Mouse (Mus musculus): ENCODE results near the gene Fgf14. TPM values are rescaled to one million over a fixed set of nuclear protein-coding genes. Genes with fewer than 3 reads are reported as not detected.

Fgf14 gene
- polyA plus RNA-seq, 1 experiment from 2014 or later: 0.20 TPM

DNA sequence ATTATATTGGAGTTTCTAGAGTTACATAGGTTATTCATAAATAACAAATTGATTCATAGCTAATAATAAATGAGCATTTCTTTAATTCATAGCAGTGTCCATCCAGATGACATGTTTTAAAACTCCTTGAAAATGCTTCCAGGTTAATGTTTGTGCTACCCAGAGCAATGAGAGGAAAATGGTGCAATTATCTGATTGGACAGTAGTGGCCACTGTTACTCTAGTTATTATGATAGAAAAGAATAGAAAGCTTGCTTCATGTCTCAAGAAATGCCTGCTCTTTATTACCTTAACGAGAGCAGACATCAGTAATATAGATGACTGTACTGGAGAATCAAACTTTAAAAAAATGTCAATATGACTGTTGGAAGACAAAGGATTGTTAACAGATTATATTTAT is 454.5 kb downstream of the Fgf14 start:
- H3K27ac ChIP-seq (ENCODE audit: low read length): no peak overlapping the region
- H3K9me3 ChIP-seq (ENCODE audit: low read length): no peaks in the 10 kb centered on the region
- no peak overlapping the region for H3K4me2 ChIP-seq (replicated peaks; ENCODE audit: low read depth, low read length)
- H3K36me3 ChIP-seq (ENCODE audit: insufficient read depth, low read length): no peaks in the 10 kb centered on the region
- ATAC-seq (ENCODE audit: low FRiP score, low TSS enrichment): no peak
- H3K9ac ChIP-seq (replicated peaks; ENCODE audit: low read length): no peak overlapping the region
- no peaks in the 10 kb centered on the region for H3K27me3 ChIP-seq (ENCODE audit: insufficient read depth, low read length)
- H3K4me3 ChIP-seq (ENCODE audit: low read length): no peak overlapping the region
- WGBS: 42% methylated on average over 1 of the region's 1 CpGs
- H3K4me1 ChIP-seq (ENCODE audit: insufficient read depth, low read length): no peaks in the 10 kb centered on the region

DNA sequence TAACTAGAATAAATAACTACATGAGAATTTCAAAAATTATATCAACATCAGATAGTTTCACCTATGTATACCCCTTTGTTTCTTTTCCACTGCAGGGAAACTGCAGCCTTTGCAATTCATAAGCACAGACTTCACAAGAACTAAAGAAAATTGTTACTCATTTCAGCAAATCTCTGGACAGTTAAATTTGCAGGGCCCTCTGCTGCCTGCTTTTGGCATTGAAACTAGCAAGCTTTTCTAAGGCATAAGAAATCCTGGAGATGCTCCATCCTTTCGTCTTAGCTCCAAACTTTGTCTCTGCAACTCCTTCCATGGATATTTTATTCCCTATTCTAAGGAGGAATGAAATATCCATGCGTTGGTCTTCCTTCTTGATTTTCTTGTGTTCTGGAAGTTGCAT is 455.9 kb downstream of the Fgf14 start:
- WGBS: 70% methylated on average over 2 of the region's 2 CpGs
- Histone ChIP-seq H3K4me1 (ENCODE audit: insufficient read depth, low read length) (no peaks in the 10 kb centered on the region), H3K36me3 (ENCODE audit: insufficient read depth, low read length) (no peaks in the 10 kb centered on the region), H3K27ac (ENCODE audit: low read length) (no peak overlapping the region), H3K4me3 (ENCODE audit: low read length) (no peak overlapping the region), H3K9me3 (ENCODE audit: low read length) (no peaks in the 10 kb centered on the region), H3K4me2 (replicated peaks; ENCODE audit: low read depth, low read length) (no peak overlapping the region), H3K9ac (replicated peaks; ENCODE audit: low read length) (no peak overlapping the region), H3K27me3 (ENCODE audit: insufficient read depth, low read length) (no peaks in the 10 kb centered on the region)
- ATAC-seq (ENCODE audit: low FRiP score, low TSS enrichment): no peak

DNA sequence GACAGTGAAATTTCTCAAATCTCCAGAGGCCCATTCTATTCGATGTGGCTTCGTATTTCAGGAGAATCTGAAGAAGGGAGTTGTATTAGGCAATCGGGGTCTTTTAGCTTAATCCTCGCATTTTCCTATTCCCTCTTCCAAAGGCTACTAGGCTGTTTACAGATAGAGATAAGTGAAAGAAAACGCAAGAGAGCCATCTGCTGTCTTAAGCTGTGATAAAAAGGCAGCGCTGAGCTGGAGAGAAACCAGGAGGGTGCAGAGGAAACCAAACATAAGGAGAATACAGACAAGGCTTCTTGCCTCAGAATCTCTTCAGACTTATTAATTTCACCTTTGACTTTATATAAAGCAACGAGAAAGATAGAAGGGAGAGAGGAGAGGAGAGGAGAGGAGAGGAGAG is 481.1 kb downstream of the Fgf14 start:
- H3K9me3 ChIP-seq (ENCODE audit: low read length): no peaks in the 10 kb centered on the region
- no peak for ATAC-seq (ENCODE audit: low FRiP score, low TSS enrichment)
- no peaks in the 10 kb centered on the region for H3K36me3 ChIP-seq (ENCODE audit: insufficient read depth, low read length)
- H3K27me3 ChIP-seq (ENCODE audit: insufficient read depth, low read length): peaks cover 30% of the 10 kb centered on the region
- H3K4me3 ChIP-seq (ENCODE audit: low read length): no peak overlapping the region
- H3K27ac ChIP-seq (ENCODE audit: low read length): no peak overlapping the region
- no peak overlapping the region for H3K4me2 ChIP-seq (replicated peaks; ENCODE audit: low read depth, low read length)
- H3K9ac ChIP-seq (replicated peaks; ENCODE audit: low read length): no peak overlapping the region
- 20% methylated on average over 7 of the region's 7 CpGs for WGBS
- peaks cover 2% of the 10 kb centered on the region; the same call in 1 of the 2 replicates for H3K4me1 ChIP-seq (ENCODE audit: insufficient read depth, low read length)

DNA sequence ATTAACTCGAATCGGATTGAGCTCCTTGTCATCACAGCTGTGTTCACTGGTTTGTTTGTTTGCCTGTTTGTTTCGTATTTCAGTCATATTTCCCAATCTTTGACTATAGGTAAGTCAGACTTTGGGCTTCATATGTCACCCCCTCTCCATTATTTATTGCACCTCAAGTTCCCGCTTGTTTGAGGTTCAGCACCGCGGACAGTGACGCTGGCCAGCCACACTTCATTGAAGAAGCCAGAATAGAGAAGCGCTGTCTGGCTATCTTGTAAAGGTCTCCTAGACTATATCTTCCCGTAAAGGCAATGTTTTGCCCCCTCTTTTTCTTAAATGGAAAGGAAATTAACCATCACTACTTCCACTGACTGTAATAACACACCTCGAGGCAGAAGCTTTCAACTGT is 481.6 kb downstream of the Fgf14 start:
- H3K4me1 ChIP-seq (ENCODE audit: insufficient read depth, low read length): peaks cover 2% of the 10 kb centered on the region; the same call in 1 of the 2 replicates
- H3K27ac ChIP-seq (ENCODE audit: low read length): no peak overlapping the region
- H3K9ac ChIP-seq (replicated peaks; ENCODE audit: low read length): no peak overlapping the region
- no peaks in the 10 kb centered on the region for H3K36me3 ChIP-seq (ENCODE audit: insufficient read depth, low read length)
- no peak overlapping the region for H3K4me3 ChIP-seq (ENCODE audit: low read length)
- ATAC-seq (ENCODE audit: low FRiP score, low TSS enrichment): no peak
- 26% methylated on average over 10 of the region's 10 CpGs for WGBS
- no peaks in the 10 kb centered on the region for H3K9me3 ChIP-seq (ENCODE audit: low read length)
- H3K4me2 ChIP-seq (replicated peaks; ENCODE audit: low read depth, low read length): no peak overlapping the region
- H3K27me3 ChIP-seq (ENCODE audit: insufficient read depth, low read length): peaks cover 30% of the 10 kb centered on the region

DNA sequence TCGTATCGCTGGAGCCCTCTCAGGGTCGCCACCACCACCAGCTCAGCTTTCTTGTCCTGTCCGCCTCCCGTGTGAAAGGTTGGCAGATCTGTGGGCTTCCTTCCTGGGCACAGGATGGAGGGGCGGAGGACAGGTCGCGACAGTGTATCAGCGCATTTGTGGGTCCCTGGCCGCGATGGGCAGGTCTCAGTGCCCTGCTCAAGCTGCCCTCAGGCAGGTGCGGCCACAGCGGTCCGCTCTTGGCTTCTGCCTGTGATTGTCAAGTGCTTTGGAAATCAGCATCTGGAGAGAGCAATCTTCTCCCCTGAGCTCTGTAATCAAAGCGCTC is 484.1 kb downstream of the Fgf14 start:
- no peaks in the 10 kb centered on the region for H3K9me3 ChIP-seq (ENCODE audit: low read length)
- peak overlapping the region; percentile 49 for H3K4me2 ChIP-seq (replicated peaks; ENCODE audit: low read depth, low read length)
- H3K4me3 ChIP-seq (ENCODE audit: low read length): peak overlapping the region; percentile 31
- no peaks in the 10 kb centered on the region for H3K36me3 ChIP-seq (ENCODE audit: insufficient read depth, low read length)
- no peak overlapping the region for H3K9ac ChIP-seq (replicated peaks; ENCODE audit: low read length)
- H3K4me1 ChIP-seq (ENCODE audit: insufficient read depth, low read length): peaks cover 2% of the 10 kb centered on the region; the same call in 1 of the 2 replicates
- no peak for ATAC-seq (ENCODE audit: low FRiP score, low TSS enrichment)
- no peak overlapping the region for H3K27ac ChIP-seq (ENCODE audit: low read length)
- 6% methylated on average over 14 of the region's 15 CpGs for WGBS
- peaks cover 33% of the 10 kb centered on the region for H3K27me3 ChIP-seq (ENCODE audit: insufficient read depth, low read length)

DNA sequence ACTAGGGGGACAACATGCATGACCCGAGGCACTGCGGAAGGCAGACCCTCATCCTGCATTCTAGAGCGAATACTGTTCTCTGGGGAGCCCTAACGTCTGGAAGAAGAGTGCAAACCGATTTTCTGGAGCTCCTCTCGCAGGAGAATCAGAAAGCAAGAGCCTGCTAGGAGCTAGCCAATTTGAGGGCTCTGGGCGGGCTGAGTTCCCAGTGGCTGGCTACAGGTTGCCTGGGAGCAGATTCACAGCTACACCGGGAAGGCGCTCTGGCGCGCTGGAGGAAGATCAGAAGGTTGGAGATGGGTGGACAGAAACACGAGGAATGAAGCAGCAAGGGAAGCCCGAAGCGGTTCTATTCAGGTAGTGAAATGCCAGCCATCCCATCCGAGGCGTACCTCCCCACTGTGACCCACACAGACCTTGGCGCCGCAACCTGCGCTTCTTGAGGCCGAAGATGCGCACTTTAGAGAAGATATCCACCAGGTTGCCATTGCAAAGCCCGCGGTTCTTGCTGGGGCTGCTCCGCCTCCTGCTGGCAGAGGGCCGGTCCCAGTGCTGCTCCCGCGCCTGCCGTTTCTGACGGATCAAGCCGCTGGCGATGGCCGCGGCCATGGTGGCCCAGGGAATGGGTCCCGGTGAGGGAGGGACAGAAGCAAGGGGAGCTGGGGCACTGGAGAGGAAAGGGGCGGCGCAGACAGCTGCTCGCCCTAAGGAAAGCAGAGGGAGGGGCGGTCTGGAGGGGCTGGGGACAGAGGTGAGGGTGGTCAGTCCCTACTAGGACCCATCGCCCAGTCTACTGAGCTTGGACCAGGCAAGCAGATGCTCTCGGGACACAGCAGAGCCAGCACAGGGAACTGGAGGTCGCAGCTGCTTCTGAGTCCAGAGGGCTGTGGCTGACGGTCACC is 484.8 kb downstream of the Fgf14 start:
- 1% methylated on average over 37 of the region's 42 CpGs for WGBS
- Histone ChIP-seq H3K4me1 (ENCODE audit: insufficient read depth, low read length) (peaks cover 2% of the 10 kb centered on the region; the same call in 1 of the 2 replicates), H3K9ac (replicated peaks; ENCODE audit: low read length) (no peak overlapping the region), H3K9me3 (ENCODE audit: low read length) (no peaks in the 10 kb centered on the region), H3K27ac (ENCODE audit: low read length) (no peak overlapping the region), H3K4me2 (replicated peaks; ENCODE audit: low read depth, low read length) (peak overlapping the region; percentile 49), H3K4me3 (ENCODE audit: low read length) (peak overlapping the region; percentile 31), H3K27me3 (ENCODE audit: insufficient read depth, low read length) (peaks cover 33% of the 10 kb centered on the region), H3K36me3 (ENCODE audit: insufficient read depth, low read length) (no peaks in the 10 kb centered on the region)
- peak; percentile 51 for ATAC-seq (ENCODE audit: low FRiP score, low TSS enrichment)

DNA sequence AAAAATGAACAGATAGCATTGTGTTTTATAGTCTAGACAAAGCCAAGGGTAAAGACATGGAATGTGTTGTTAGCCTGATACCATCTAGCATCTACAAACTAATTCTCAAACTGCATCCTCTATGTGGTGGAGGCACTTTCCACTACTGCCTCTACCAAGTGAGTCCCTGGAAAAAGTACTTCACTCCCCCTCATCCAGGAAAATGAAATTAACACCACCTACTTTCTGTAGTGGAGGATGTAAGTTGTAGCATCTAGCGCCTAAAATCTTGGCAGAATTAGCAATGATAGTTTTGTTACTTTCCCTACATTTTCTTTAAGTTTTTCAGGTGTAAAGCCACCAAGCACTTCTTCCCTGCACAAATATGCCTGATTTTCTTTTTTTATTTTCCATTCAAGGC is 496.7 kb downstream of the Fgf14 start:
- WGBS: 71% methylated on average over 1 of the region's 1 CpGs
- Histone ChIP-seq H3K4me1 (ENCODE audit: insufficient read depth, low read length) (no peaks in the 10 kb centered on the region), H3K27me3 (ENCODE audit: insufficient read depth, low read length) (no peaks in the 10 kb centered on the region), H3K36me3 (ENCODE audit: insufficient read depth, low read length) (no peaks in the 10 kb centered on the region), H3K27ac (ENCODE audit: low read length) (no peak overlapping the region), H3K4me3 (ENCODE audit: low read length) (no peak overlapping the region), H3K9me3 (ENCODE audit: low read length) (no peaks in the 10 kb centered on the region), H3K9ac (replicated peaks; ENCODE audit: low read length) (no peak overlapping the region), H3K4me2 (replicated peaks; ENCODE audit: low read depth, low read length) (no peak overlapping the region)
- no peak for ATAC-seq (ENCODE audit: low FRiP score, low TSS enrichment)

DNA sequence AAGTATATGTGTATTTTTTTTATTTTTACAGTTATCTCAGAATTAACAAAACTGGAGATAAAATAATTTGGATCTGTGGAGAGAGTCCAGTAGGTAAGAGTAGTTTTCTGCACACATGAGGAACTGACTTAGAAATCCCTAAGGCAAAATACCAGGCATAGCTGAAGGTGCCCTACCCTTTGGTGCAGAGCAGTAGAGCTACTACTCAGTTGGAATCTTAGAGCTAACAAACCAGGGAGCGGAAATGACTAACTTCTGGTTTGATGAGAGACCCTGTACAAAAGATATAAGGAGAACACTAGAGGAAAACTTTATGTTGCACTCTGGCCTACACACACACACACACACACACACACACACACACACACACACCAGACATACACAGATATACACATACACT is 502.8 kb downstream of the Fgf14 start:
- 94% methylated on average over 1 of the region's 1 CpGs for WGBS
- Histone ChIP-seq H3K4me2 (replicated peaks; ENCODE audit: low read depth, low read length) (no peak overlapping the region), H3K36me3 (ENCODE audit: insufficient read depth, low read length) (no peaks in the 10 kb centered on the region), H3K27ac (ENCODE audit: low read length) (no peak overlapping the region), H3K4me3 (ENCODE audit: low read length) (no peak overlapping the region), H3K4me1 (ENCODE audit: insufficient read depth, low read length) (no peaks in the 10 kb centered on the region), H3K9ac (replicated peaks; ENCODE audit: low read length) (no peak overlapping the region), H3K27me3 (ENCODE audit: insufficient read depth, low read length) (no peaks in the 10 kb centered on the region), H3K9me3 (ENCODE audit: low read length) (no peaks in the 10 kb centered on the region)
- ATAC-seq (ENCODE audit: low FRiP score, low TSS enrichment): no peak

DNA sequence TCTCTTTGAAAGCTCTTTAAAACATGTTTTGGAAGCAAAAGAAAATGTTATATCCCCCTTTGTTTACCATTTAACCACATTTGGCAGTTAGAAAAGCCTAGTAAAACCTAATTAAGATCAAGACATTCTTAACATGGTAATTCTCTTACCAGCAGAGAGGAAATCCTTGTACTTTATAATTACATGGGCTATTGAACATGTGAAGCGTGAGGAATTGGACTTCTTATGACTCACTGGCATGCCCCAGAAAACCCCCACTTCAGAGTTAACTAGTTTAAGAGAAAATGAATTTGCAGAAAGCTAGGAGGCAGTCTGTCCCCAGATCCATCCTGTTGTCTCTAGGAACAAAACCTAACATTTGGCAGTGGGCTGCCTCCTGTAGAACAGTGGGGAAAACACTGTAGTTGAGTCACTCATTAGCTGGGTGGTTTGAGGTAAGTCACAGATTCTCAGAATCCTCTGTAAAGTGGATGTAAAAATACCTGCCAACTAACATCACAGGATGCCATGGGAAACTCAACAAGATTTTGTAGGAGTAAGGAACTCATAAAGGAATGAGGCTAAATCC is 513.2 kb downstream of the Fgf14 start:
- Histone ChIP-seq H3K4me3 (ENCODE audit: low read length) (no peak overlapping the region), H3K4me1 (ENCODE audit: insufficient read depth, low read length) (no peaks in the 10 kb centered on the region), H3K4me2 (replicated peaks; ENCODE audit: low read depth, low read length) (no peak overlapping the region), H3K36me3 (ENCODE audit: insufficient read depth, low read length) (no peaks in the 10 kb centered on the region), H3K9ac (replicated peaks; ENCODE audit: low read length) (no peak overlapping the region), H3K27ac (ENCODE audit: low read length) (no peak overlapping the region), H3K27me3 (ENCODE audit: insufficient read depth, low read length) (no peaks in the 10 kb centered on the region), H3K9me3 (ENCODE audit: low read length) (no peaks in the 10 kb centered on the region)
- ATAC-seq (ENCODE audit: low FRiP score, low TSS enrichment): no peak
- WGBS: 47% methylated on average over 1 of the region's 1 CpGs

DNA sequence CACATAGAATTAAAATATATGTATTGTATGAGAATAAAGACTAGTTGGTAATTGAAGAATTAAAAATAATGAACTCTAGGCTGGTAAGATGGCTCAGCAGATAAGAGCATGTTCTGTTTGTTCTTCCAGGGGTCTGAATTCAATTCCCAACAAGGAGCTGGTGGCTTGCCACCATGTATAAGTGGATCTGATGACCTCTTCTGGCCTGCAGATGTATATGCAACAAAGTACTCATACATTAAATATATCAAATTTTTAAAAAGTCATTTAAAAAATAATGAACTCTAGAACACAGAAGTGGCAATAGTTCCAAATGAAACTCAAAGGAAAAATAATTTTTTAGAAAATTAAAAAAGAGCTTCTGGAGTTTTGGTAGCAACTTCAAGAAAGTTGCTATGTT is 529.5 kb downstream of the Fgf14 start:
- ATAC-seq (ENCODE audit: low FRiP score, low TSS enrichment): no peak
- no peak overlapping the region for H3K27ac ChIP-seq (ENCODE audit: low read length)

More for the DNA sequence above, 529.5 kb downstream of the Fgf14 start:
- H3K9me3 ChIP-seq (ENCODE audit: low read length): no peaks in the 10 kb centered on the region
- H3K4me3 ChIP-seq (ENCODE audit: low read length): no peak overlapping the region
- H3K4me1 ChIP-seq (ENCODE audit: insufficient read depth, low read length): no peaks in the 10 kb centered on the region
- no peaks in the 10 kb centered on the region for H3K36me3 ChIP-seq (ENCODE audit: insufficient read depth, low read length)
- H3K9ac ChIP-seq (replicated peaks; ENCODE audit: low read length): no peak overlapping the region
- no peak overlapping the region for H3K4me2 ChIP-seq (replicated peaks; ENCODE audit: low read depth, low read length)
- no peaks in the 10 kb centered on the region for H3K27me3 ChIP-seq (ENCODE audit: insufficient read depth, low read length)

Measured in kidney, embryonic 16.5 days (tissue).